Mouse (Mus musculus) macrophage (primary cell): ENCODE results near the gene Mon2. TPM values are rescaled to one million over a fixed set of nuclear protein-coding genes. Genes with fewer than 3 reads are reported as not detected.
A peak's percentile ranks its signal among the peaks of the same experiment; 100 is the strongest.
"Not testable (repeated sequence)": the region's sequence is repeated elsewhere in the genome, so short reads cannot be mapped to it uniquely, and the experiment has no call there.

ENCODE experiments used
- H3K27ac ChIP-seq: fragments of 350-480 bp; formaldehyde crosslinking; 2 replicates; pipeline ENCODE4 v1.9.0; 2021
- H3K36me3 ChIP-seq: fragments of 350-480 bp; formaldehyde crosslinking; 2 replicates; pipeline ENCODE4 v1.9.0; 2021; ENCODE audit errors: inconsistent target
- H3K4me3 ChIP-seq: fragments of 350-480 bp; formaldehyde crosslinking; 2 replicates; pipeline ENCODE4 v1.9.0; 2021; ENCODE audit errors: inconsistent target
- H3K79me2 ChIP-seq: fragments of 350-480 bp; formaldehyde crosslinking; 2 replicates; pipeline ENCODE4 v1.9.0; 2021; ENCODE audit errors: inconsistent target
- WGBS: methylation state at CpG from one replicate; pipeline ENCODE4 v1.1.7; 2026; ENCODE audit warnings: inconsistent platforms; ENCODE audit not compliant: missing documents; 5-methylcytosine and 5-hydroxymethylcytosine counted together
- polyA plus RNA-seq: library from polyadenylated mRNA; stranded (reverse); fragments of 250-400 nt; gene quantifications from 3 replicates; pipeline ENCODE4 v1.2.4, GENCODE M21; 2018; ENCODE audit warnings: inconsistent platforms

Mon2 gene
- polyA plus RNA-seq, 1 experiment from 2014 or later, result 34.3 TPM

- no peak overlapping the region for H3K27ac ChIP-seq
- peaks cover 34% of the 10 kb centered on the region for H3K79me2 ChIP-seq
- H3K36me3 ChIP-seq, result peaks cover 6% of the 10 kb centered on the region; the same call in 1 of the 2 replicates
- H3K4me3 ChIP-seq, result no peak overlapping the region
Observed at GRCm38 (mm10) chr10:122979356-122979755, 96.9 kb downstream of the Mon2 start.

- WGBS, result 58% methylated on average over 9 of the region's 9 CpGs
- Histone ChIP-seq H3K27ac (no peak overlapping the region), H3K4me3 (no peak overlapping the region), H3K36me3 (peaks cover 2% of the 10 kb centered on the region; the same call in 1 of the 2 replicates), H3K79me2 (peaks cover 1% of the 10 kb centered on the region; the same call in 1 of the 2 replicates)
Observed at GRCm38 (mm10) chr10:122976038-122976437, 100.3 kb downstream of the Mon2 start.

GRCm38 (mm10) chr10:122973241-122973640 lies 103.1 kb downstream of the Mon2 start:
- no peak overlapping the region for H3K27ac ChIP-seq
- no peaks in the 10 kb centered on the region for H3K79me2 ChIP-seq
- H3K4me3 ChIP-seq, result no peak overlapping the region
- no peaks in the 10 kb centered on the region for H3K36me3 ChIP-seq

GRCm38 (mm10) chr10:122970188-122970587 lies 106.1 kb downstream of the Mon2 start:
- Histone ChIP-seq H3K27ac (no peak overlapping the region), H3K4me3 (no peak overlapping the region), H3K36me3 (no peaks in the 10 kb centered on the region), H3K79me2 (no peaks in the 10 kb centered on the region)
- 49% methylated on average over 7 of the region's 7 CpGs for WGBS

GRCm38 (mm10) chr10:122966421-122966820 lies 109.9 kb downstream of the Mon2 start:
- Histone ChIP-seq H3K27ac (no peak overlapping the region), H3K36me3 (no peaks in the 10 kb centered on the region), H3K79me2 (no peaks in the 10 kb centered on the region), H3K4me3 (no peak overlapping the region)
- WGBS, result 86% methylated on average over 7 of the region's 7 CpGs

GRCm38 (mm10) chr10:122965650-122966049 lies 110.7 kb downstream of the Mon2 start:
- not testable (repeated sequence) for H3K79me2 ChIP-seq, H3K4me3 ChIP-seq
- WGBS, result 100% methylated on average over 2 of the region's 5 CpGs

GRCm38 (mm10) chr10:122964241-122964636 lies 112.1 kb downstream of the Mon2 start:
- H3K27ac ChIP-seq, result no peak overlapping the region
- H3K4me3 ChIP-seq, result no peak overlapping the region
- no peaks in the 10 kb centered on the region for H3K36me3 ChIP-seq
- H3K79me2 ChIP-seq, result no peaks in the 10 kb centered on the region
- WGBS, result 63% methylated on average over 4 of the region's 4 CpGs

More at GRCm38 (mm10) chr10:122965650-122966049, 110.7 kb downstream of the Mon2 start:
- not testable (repeated sequence) for H3K27ac ChIP-seq, H3K36me3 ChIP-seq

GRCm38 (mm10) chr10:122963463-122964240 lies 112.7 kb downstream of the Mon2 start:
- no peak overlapping the region for H3K4me3 ChIP-seq
- WGBS, result 34% methylated on average over 21 of the region's 21 CpGs

GRCm38 (mm10) chr10:122962651-122963050 lies 113.7 kb downstream of the Mon2 start:
- no peaks in the 10 kb centered on the region for H3K79me2 ChIP-seq
- H3K4me3 ChIP-seq, result no peak overlapping the region
- 84% methylated on average over 9 of the region's 9 CpGs for WGBS
- no peaks in the 10 kb centered on the region for H3K36me3 ChIP-seq
- no peak overlapping the region for H3K27ac ChIP-seq

More at GRCm38 (mm10) chr10:122963463-122964240, 112.7 kb downstream of the Mon2 start:
- Histone ChIP-seq H3K79me2 (no peaks in the 10 kb centered on the region), H3K36me3 (no peaks in the 10 kb centered on the region), H3K27ac (no peak overlapping the region)

GRCm38 (mm10) chr10:122961494-122961893 lies 114.8 kb downstream of the Mon2 start:
- Histone ChIP-seq H3K27ac (no peak overlapping the region), H3K4me3 (no peak overlapping the region), H3K36me3 (no peaks in the 10 kb centered on the region), H3K79me2 (no peaks in the 10 kb centered on the region)
- WGBS, result 86% methylated on average over 9 of the region's 9 CpGs

- no peak overlapping the region for H3K4me3 ChIP-seq
- 93% methylated on average over 16 of the region's 16 CpGs for WGBS
- H3K36me3 ChIP-seq, result no peaks in the 10 kb centered on the region
Observed at GRCm38 (mm10) chr10:122960738-122961137, 115.6 kb downstream of the Mon2 start.

GRCm38 (mm10) chr10:122960216-122960615 lies 116.1 kb downstream of the Mon2 start:
- H3K36me3 ChIP-seq, result no peaks in the 10 kb centered on the region
- no peaks in the 10 kb centered on the region for H3K79me2 ChIP-seq
- no peak overlapping the region for H3K4me3 ChIP-seq
- WGBS, result 96% methylated on average over 9 of the region's 16 CpGs
- H3K27ac ChIP-seq, result no peak overlapping the region

More at GRCm38 (mm10) chr10:122960738-122961137, 115.6 kb downstream of the Mon2 start:
- Histone ChIP-seq H3K27ac (no peak overlapping the region), H3K79me2 (no peaks in the 10 kb centered on the region)

GRCm38 (mm10) chr10:122958699-122959098 lies 117.6 kb downstream of the Mon2 start:
- Histone ChIP-seq H3K4me3 (no peak overlapping the region), H3K27ac (no peak overlapping the region), H3K79me2 (no peaks in the 10 kb centered on the region), H3K36me3 (no peaks in the 10 kb centered on the region)
- WGBS, result 91% methylated on average over 5 of the region's 5 CpGs

GRCm38 (mm10) chr10:122957918-122958317 lies 118.4 kb downstream of the Mon2 start:
- no peak overlapping the region for H3K27ac ChIP-seq
- no peaks in the 10 kb centered on the region for H3K79me2 ChIP-seq
- WGBS, result 93% methylated on average over 2 of the region's 2 CpGs
- no peak overlapping the region for H3K4me3 ChIP-seq
- no peaks in the 10 kb centered on the region for H3K36me3 ChIP-seq

GRCm38 (mm10) chr10:122953576-122953975 lies 122.7 kb downstream of the Mon2 start:
- no peak overlapping the region for H3K4me3 ChIP-seq
- H3K36me3 ChIP-seq, result no peaks in the 10 kb centered on the region
- H3K79me2 ChIP-seq, result no peaks in the 10 kb centered on the region
- peak overlapping the region; percentile 57 for H3K27ac ChIP-seq
- WGBS, result 80% methylated on average over 9 of the region's 9 CpGs
